Mouse (Mus musculus) intestine, embryonic 16.5 days (tissue): Measurements from ENCODE around the gene Exoc6. TPM values are rescaled to one million over a fixed set of nuclear protein-coding genes. Genes with fewer than 3 reads are reported as not detected.

Experiments
- ATAC-seq: fragments of 200-750 bp; cut with Nextera tagmentation; 2 replicates; pipeline ENCODE4 v1.8.0; 2017; ENCODE audit warnings: moderate TSS enrichment, moderate library complexity
- H3K27ac ChIP-seq: fragments of 300-500 bp; sonication (generic); 2 replicates; pipeline ENCODE4 v1.5.1; 2014; ENCODE audit warnings: mild to moderate bottlenecking, low read length
- H3K27me3 ChIP-seq: fragments of 300-500 bp; sonication (generic); replicated peaks from 2 replicates; pipeline ENCODE4 v1.6.1; 2014; ENCODE audit warnings: low read length, control low read depth, mixed read lengths; ENCODE audit not compliant: control insufficient read depth, insufficient read depth
- H3K36me3 ChIP-seq: fragments of 300-500 bp; sonication (generic); 2 replicates; pipeline ENCODE4 v1.6.1; 2014; ENCODE audit warnings: low read length, control low read depth; ENCODE audit not compliant: control insufficient read depth, insufficient read depth
- H3K4me1 ChIP-seq: fragments of 300-500 bp; sonication (generic); 2 replicates; pipeline ENCODE4 v1.6.1; 2014; ENCODE audit warnings: low read length, control low read depth, mixed read lengths; ENCODE audit not compliant: control insufficient read depth, insufficient read depth
- H3K4me2 ChIP-seq: fragments of 300-500 bp; sonication (generic); 2 replicates; pipeline ENCODE4 v1.6.1; 2014; ENCODE audit warnings: low read depth, low read length, control low read depth
- H3K4me3 ChIP-seq: fragments of 300-500 bp; sonication (generic); 2 replicates; pipeline ENCODE4 v1.5.1; 2014; ENCODE audit warnings: mild to moderate bottlenecking, low read length
- H3K9ac ChIP-seq: fragments of 300-500 bp; sonication (generic); 2 replicates; pipeline ENCODE4 v1.6.1; 2014; ENCODE audit warnings: low read depth, low read length
- H3K9me3 ChIP-seq: fragments of 300-500 bp; sonication (generic); 2 replicates; pipeline ENCODE4 v1.6.1; 2016; ENCODE audit warnings: low read length, control low read depth; ENCODE audit not compliant: control insufficient read depth
- WGBS: fragments of 180-500 bp; shearing (Covaris S2); extraction: QIAGEN DNeasy Blood & Tissue Kit; methylation state at CpG from one replicate; pipeline ENCODE4 v1.1.7; 2014; 5-methylcytosine and 5-hydroxymethylcytosine counted together
- polyA plus RNA-seq: library from polyadenylated mRNA; unstranded; fragments of >200 nt; fragmentation: Nextera tagmentation; extraction: Ambion mirVana; gene quantifications from 2 replicates; pipeline ENCODE4 v1.2.1, GENCODE M21; 2015

Exoc6 gene
- polyA plus RNA-seq, 1 experiment from 2014 or later = 21.7 TPM

DNA sequence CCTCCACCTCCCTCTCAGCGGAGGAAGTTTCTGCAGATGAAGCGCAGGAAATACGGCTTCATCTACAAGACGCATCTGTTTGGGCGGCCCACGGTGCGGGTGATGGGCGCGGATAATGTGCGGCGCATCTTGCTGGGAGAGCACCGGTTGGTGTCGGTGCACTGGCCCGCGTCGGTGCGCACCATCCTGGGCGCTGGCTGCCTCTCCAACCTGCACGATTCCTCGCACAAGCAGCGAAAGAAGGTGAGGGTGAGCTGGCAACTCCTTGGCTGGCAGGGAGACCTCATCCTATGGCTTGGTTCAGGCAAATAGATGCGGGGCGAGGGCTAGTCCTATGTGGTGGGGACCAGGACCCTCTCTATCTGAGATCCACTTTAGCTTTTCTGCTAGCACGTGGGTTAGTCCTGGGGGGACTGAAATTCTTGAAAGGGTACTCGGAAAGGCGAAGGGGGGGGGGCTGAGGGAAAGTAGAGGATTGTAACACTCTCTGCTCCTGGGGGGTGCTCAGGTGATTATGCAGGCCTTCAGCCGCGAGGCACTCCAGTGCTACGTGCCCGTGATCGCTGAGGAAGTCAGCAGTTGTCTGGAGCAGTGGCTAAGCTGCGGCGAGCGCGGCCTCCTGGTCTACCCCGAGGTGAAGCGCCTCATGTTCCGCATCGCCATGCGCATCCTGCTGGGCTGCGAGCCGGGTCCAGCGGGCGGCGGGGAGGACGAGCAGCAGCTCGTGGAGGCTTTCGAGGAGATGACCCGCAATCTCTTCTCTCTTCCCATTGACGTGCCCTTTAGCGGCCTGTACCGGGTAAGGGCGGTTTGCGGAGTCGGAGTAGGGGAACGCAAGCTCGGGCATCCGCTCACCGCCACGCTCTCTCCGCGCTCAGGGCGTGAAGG is 148.3 kb downstream of the Exoc6 start:
- Histone ChIP-seq H3K4me3 (peak overlapping the region; percentile 38), H3K9ac (0 out of 2 replicates have a peak overlapping the region, but pooled peaks have one; percentile 1), H3K27me3 (peaks cover 84% of the 10 kb centered on the region), H3K36me3 (no peaks in the 10 kb centered on the region), H3K27ac (no peak overlapping the region), H3K9me3 (no peaks in the 10 kb centered on the region), H3K4me2 (peak overlapping the region; percentile 63), H3K4me1 (peaks cover 14% of the 10 kb centered on the region)
- under 1% methylated on average over 63 of the region's 63 CpGs for WGBS
- ATAC-seq = no peak

DNA sequence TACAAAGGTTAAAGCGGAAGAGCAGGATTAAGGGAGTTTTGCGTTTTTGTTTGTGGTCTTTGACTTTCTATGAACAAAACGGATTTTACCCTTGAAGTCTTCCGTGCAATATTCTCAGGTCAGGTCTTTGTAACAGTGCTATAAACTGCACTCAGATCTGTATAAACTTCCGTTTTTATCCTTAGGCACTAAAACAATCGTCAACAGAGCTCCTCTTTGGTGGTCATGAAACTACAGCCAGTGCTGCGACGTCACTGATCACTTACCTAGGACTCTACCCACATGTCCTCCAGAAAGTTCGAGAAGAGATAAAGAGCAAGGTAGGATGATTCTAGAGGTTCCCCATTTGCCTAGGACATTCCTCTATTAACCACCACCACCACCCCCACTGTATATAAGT is 149.5 kb downstream of the Exoc6 start:
- no peak overlapping the region for H3K9ac ChIP-seq

DNA sequence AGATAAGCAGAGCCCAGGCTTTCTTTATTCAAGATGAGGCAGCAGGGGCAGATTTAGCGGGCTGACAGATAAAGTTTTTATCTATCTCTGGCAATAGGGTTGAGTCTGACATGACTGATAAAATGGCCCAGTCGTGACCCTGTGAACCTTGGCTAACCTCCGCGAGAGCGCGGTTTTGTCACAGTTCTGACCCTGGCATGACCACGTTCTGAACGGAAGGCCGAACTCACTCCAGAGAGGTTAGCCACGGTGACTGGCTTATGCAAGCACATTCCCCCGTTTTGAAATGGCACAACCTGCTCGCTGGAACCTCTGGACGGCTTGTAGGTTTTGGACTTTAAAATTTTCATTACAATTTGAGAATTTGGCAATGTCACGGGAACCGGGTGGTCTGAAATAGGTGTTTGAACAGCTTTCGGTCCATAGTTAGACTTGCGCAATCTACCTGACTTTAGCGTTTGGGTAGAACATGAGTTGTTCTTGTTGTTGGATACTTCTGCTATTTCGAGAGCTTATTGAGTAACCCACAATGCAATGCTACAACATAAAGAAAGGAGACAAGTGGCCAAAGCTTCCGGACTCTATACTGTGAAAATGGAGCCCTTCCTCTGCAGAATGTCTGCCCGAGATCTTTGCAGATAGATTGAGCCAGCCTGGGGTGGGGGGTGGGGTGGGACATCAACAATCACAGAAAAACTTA is 152.3 kb downstream of the Exoc6 start:
- Histone ChIP-seq H3K4me1 (peaks cover 12% of the 10 kb centered on the region), H3K9me3 (no peaks in the 10 kb centered on the region), H3K4me3 (no peak overlapping the region), H3K4me2 (no peak overlapping the region), H3K27me3 (peaks cover 45% of the 10 kb centered on the region), H3K27ac (no peak overlapping the region), H3K9ac (no peak overlapping the region), H3K36me3 (no peaks in the 10 kb centered on the region)
- ATAC-seq = no peak
- WGBS = 61% methylated on average over 21 of the region's 21 CpGs

More for the DNA sequence above, 149.5 kb downstream of the Exoc6 start:
- Histone ChIP-seq H3K4me2 (no peak overlapping the region), H3K27ac (no peak overlapping the region), H3K4me1 (peaks cover 14% of the 10 kb centered on the region), H3K36me3 (no peaks in the 10 kb centered on the region), H3K4me3 (no peak overlapping the region), H3K9me3 (no peaks in the 10 kb centered on the region), H3K27me3 (peaks cover 73% of the 10 kb centered on the region)
- no peak for ATAC-seq
- WGBS = 21% methylated on average over 9 of the region's 9 CpGs

DNA sequence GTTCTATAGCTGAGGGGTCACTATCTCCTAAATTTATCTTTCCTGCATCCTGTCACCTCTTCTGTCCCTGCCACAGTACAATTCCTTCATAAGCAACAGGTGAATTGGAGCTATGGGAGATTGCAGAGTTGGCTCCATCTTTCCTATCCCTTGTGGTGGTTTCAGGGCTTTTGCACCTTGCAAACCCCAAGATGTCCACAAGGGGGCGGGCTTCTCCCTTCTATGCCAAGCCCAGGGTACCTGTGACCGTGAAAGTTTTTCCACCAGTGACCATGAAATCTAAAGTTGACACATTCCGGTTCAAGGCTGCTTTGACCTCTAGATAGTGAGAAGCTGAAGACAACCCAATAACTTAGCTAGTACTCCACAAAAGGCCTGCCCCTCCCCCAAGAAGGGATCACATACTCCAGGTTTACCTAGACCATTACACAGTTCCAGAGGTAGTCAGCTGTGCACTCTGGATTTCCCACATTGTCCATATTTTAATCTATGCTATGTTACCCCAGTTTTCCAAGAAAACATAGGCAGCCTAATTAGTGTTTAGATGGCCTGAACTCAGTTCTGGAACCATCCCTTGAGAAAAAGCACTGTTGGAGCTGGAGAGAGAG is 153.8 kb downstream of the Exoc6 start:
- H3K27ac ChIP-seq = no peak overlapping the region
- no peaks in the 10 kb centered on the region for H3K9me3 ChIP-seq
- H3K4me2 ChIP-seq = no peak overlapping the region
- H3K36me3 ChIP-seq = no peaks in the 10 kb centered on the region
- H3K9ac ChIP-seq = no peak overlapping the region
- ATAC-seq = 0 out of 2 replicates have a peak, but pooled peaks have one; percentile 53
- H3K27me3 ChIP-seq = peaks cover 30% of the 10 kb centered on the region
- 4% methylated on average over 3 of the region's 3 CpGs for WGBS
- no peak overlapping the region for H3K4me3 ChIP-seq
- H3K4me1 ChIP-seq = peaks cover 2% of the 10 kb centered on the region; the same call in 1 of the 2 replicates

DNA sequence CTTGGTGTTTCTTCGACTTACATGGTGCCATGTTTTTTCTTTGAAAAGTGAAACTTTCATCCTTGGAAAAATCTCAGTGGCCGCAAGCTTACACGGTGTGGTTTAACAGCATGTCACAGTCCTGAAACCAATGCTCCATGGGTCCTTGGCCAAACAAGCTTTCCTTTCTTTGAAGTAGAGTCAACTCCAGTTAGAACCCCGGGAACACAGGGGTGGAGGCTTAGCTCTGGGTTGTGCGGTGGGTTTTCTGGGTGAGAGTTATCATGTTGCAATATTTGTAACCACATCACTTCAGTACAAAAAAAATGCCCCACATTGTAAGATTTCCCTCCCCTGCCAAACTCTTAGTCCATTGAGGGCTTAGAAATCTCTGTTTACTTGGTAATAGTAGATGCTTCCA is 155.5 kb downstream of the Exoc6 start:
- WGBS = 90% methylated on average over 5 of the region's 5 CpGs
- H3K4me3 ChIP-seq = no peak overlapping the region
- H3K4me2 ChIP-seq = no peak overlapping the region
- no peak overlapping the region for H3K9ac ChIP-seq
- H3K36me3 ChIP-seq = no peaks in the 10 kb centered on the region
- H3K27me3 ChIP-seq = peaks cover 13% of the 10 kb centered on the region
- H3K4me1 ChIP-seq = no peaks in the 10 kb centered on the region
- ATAC-seq = no peak
- H3K9me3 ChIP-seq = no peaks in the 10 kb centered on the region
- no peak overlapping the region for H3K27ac ChIP-seq

DNA sequence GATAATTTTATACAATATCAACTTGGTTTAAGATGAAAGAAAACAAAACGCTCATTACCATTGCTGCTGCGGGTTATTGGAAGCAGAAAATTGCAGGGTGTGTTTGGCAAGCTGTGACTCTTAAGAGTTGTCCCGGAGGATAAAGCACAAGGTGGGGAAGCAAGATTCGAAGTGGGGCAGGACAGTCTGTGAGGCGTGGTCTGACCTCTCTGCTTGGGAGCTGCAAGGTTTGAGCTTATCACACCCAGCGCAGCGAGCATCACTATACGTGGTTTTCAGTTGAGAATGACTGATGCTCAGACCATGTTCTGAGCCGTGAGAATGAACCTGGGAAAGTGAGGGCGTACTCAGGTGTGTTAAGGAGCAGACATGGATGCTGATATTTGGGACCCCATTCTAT is 164.5 kb downstream of the Exoc6 start:
- Histone ChIP-seq H3K27ac (no peak overlapping the region), H3K9ac (no peak overlapping the region), H3K4me1 (no peaks in the 10 kb centered on the region), H3K9me3 (no peaks in the 10 kb centered on the region), H3K4me3 (no peak overlapping the region), H3K36me3 (no peaks in the 10 kb centered on the region), H3K4me2 (no peak overlapping the region), H3K27me3 (no peaks in the 10 kb centered on the region)
- 64% methylated on average over 10 of the region's 10 CpGs for WGBS
- no peak for ATAC-seq

DNA sequence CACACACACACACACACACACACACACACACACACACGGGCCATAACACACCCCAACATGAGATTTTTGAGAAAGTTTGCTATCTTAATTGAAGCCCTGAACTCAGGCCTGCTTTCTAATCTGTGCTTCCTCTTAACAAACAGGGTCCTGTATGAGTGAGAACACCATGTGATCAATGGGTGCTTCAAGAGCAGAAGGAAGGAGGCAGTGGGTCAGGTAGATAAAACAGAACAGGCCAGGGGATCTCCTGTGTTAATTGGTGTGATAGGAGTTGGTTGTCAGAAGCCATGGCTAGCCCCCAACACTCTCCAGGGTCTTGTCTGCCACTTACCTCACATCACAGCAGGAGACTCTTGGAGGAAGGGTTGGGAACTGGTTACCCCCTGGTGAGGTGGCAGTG is 165.8 kb downstream of the Exoc6 start:
- H3K4me3 ChIP-seq = no peak overlapping the region
- no peaks in the 10 kb centered on the region for H3K27me3 ChIP-seq
- no peaks in the 10 kb centered on the region for H3K36me3 ChIP-seq
- H3K4me1 ChIP-seq = no peaks in the 10 kb centered on the region
- ATAC-seq = no peak
- WGBS = 63% methylated on average over 1 of the region's 1 CpGs
- H3K4me2 ChIP-seq = no peak overlapping the region
- H3K9ac ChIP-seq = no peak overlapping the region
- H3K27ac ChIP-seq = no peak overlapping the region
- H3K9me3 ChIP-seq = 0 out of 2 replicates have a peak, but pooled peaks cover 3% of the 10 kb centered on the region

DNA sequence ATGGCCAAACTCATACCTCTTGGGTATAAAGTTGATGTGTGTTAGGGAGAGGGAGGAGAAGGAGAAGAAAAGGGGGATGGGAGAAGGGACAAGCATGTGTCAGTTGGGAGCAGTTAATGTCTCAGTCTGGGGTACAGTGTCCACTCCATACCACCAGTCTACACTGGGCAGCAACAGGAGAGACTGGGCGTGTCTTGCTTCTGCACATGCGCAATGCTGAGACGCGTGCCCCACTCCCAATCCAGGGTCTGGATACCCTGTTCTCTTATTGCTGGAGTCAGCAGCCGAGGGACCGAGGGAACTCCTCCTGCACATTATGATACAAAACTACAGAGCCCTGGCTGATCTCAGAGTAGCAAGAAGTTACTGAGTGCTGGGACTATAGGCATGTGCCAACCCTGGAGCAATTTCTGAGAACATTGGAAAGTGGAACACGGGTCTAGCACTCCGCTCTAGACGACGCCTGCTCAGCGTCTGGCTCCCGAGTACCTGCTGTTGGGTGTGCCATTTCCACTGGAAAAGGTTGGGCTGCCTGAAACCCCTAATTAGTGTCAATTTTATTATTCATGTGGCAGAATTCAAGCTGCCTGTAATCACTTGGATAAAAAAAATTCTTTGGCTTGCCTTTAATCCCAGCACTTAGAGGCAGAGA is 166.4 kb downstream of the Exoc6 start:
- no peak overlapping the region for H3K9ac ChIP-seq
- no peak overlapping the region for H3K27ac ChIP-seq
- H3K4me3 ChIP-seq = no peak overlapping the region
- 0 out of 2 replicates have a peak, but pooled peaks cover 3% of the 10 kb centered on the region for H3K9me3 ChIP-seq
- H3K27me3 ChIP-seq = no peaks in the 10 kb centered on the region
- no peak for ATAC-seq
- no peak overlapping the region for H3K4me2 ChIP-seq
- WGBS = 80% methylated on average over 12 of the region's 12 CpGs
- H3K4me1 ChIP-seq = no peaks in the 10 kb centered on the region
- H3K36me3 ChIP-seq = no peaks in the 10 kb centered on the region

DNA sequence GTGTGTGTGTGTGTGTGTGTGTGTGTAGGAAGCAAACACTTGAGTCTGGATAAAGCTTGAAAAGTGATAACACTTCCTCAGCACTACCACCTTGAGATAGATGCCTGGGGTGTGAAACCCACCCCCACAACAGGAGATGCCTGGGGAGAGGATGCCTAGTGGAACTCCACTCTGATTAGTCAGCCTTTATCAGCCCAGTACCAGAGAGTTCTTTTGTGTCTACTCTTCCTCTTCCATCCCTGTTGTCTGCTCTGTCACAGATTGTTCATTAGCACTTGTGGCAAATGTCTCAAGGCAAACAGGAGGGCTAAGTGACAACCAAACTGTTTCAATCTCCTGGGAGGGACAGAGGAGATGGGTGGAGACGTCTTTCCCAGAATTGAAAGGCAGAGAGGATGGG is 168.9 kb downstream of the Exoc6 start:
- Histone ChIP-seq H3K4me1 (no peaks in the 10 kb centered on the region), H3K27ac (no peak overlapping the region), H3K4me3 (no peak overlapping the region), H3K9ac (no peak overlapping the region), H3K36me3 (no peaks in the 10 kb centered on the region), H3K4me2 (no peak overlapping the region), H3K9me3 (0 out of 2 replicates have a peak, but pooled peaks cover 3% of the 10 kb centered on the region), H3K27me3 (no peaks in the 10 kb centered on the region)
- WGBS = 43% methylated on average over 1 of the region's 1 CpGs
- ATAC-seq = no peak
